ENCODE assay signal across 22 mouse cellular contexts in the genomic region with DNA sequence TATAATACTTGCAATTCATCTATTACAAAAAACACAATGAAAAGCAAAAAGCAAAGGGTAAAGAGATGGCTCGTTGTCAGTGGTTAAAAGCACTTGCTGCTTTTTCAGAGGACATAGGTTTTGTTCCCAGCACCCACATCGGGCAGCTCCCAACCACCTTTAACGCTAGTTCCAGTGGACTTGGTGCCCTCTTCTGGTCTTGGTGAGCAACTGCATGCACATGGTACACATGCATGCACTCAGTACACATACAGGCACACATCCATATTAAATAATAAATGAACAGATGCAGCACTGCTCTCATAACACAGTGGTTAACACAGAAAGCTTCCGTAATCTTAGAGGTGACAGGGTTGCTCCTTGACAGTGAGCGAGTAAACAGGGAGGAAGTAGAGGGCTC. TPM values are rescaled to one million over a fixed set of nuclear protein-coding genes. Genes with fewer than 3 reads are reported as not detected.
DNase-seq lines count a peak whose midpoint lies in the region; ATAC-seq and TF ChIP-seq lines count a peak whose summit lies in the region.
"Had no signal": no experiment of that assay in that cellular context is flagged by ENCODE, and none has a peak within 500 bp of the region (broad histone marks: within the 10 kb centered on the region; RNA-seq: fewer than 3 reads in every experiment).

No protein-coding gene starts in this region.

- no peak for ATAC-seq in hindbrain, postnatal 0 days
- ATAC-seq in hindbrain, embryonic 11.5 days (ENCODE audit: low FRiP score), result no peak
- ATAC-seq in lung, embryonic 14.5 days (ENCODE audit: insufficient read depth), result no peak
- ATAC-seq: midbrain, embryonic 13.5 days had no signal

- H3K4me3 ChIP-seq in hindbrain, postnatal 0 days (ENCODE audit: low read length), result no peak overlapping the region
- H3K4me3 ChIP-seq in hindbrain, embryonic 11.5 days (ENCODE audit: low read depth, low read length), result no peak overlapping the region
- H3K4me3 ChIP-seq in lung, embryonic 14.5 days (ENCODE audit: low read depth, low read length), result no peak overlapping the region
- H3K4me3 ChIP-seq in E14TG2a.4 (replicated peaks; ENCODE audit: low read length), result no peak overlapping the region
- H3K4me3 ChIP-seq in gastrocnemius, adult 2 months, result no peak overlapping the region
- H3K4me3 ChIP-seq: forebrain, embryonic 10.5 days; heart, embryonic 15.5 days; limb, embryonic 12.5 days; liver, embryonic 13.5 days; midbrain, embryonic 13.5 days; neural tube, embryonic 13.5 days had no signal

- intact Hi-C loops in gastrocnemius, adult 2 months (cut with DNase I), result no loop called here

- H3K27ac ChIP-seq in hindbrain, postnatal 0 days, result no peak overlapping the region
- H3K27ac ChIP-seq in hindbrain, embryonic 11.5 days (ENCODE audit: low read depth, low read length), result no peak overlapping the region
- no peak overlapping the region for H3K27ac ChIP-seq in lung, embryonic 14.5 days (ENCODE audit: low read depth)
- H3K27ac ChIP-seq in gastrocnemius, adult 2 months, result no peak overlapping the region
- H3K27ac ChIP-seq: forebrain, embryonic 10.5 days; heart, embryonic 15.5 days; kidney, postnatal 0 days; limb, embryonic 12.5 days; liver, embryonic 13.5 days; midbrain, embryonic 13.5 days; neural tube, embryonic 13.5 days had no signal

- no peak overlapping the region for H3K9ac ChIP-seq in hindbrain, postnatal 0 days (replicated peaks; ENCODE audit: low read length)
- H3K9ac ChIP-seq in hindbrain, embryonic 11.5 days (ENCODE audit: low read depth, low read length), result no peak overlapping the region
- H3K9ac ChIP-seq in lung, embryonic 14.5 days, result no peak overlapping the region
- H3K9ac ChIP-seq: heart, embryonic 15.5 days; limb, embryonic 12.5 days; liver, embryonic 13.5 days; midbrain, embryonic 13.5 days; neural tube, embryonic 13.5 days had no signal

- H3K9me3 ChIP-seq in hindbrain, postnatal 0 days (ENCODE audit: low read length), result no peaks in the 10 kb centered on the region
- peaks cover 2% of the 10 kb centered on the region; the same call in 1 of the 2 replicates for H3K9me3 ChIP-seq in hindbrain, embryonic 11.5 days (ENCODE audit: control insufficient read depth, low read length)
- H3K9me3 ChIP-seq in lung, embryonic 14.5 days (ENCODE audit: low read depth, low read length), result 0 out of 2 replicates have a peak, but pooled peaks cover 6% of the 10 kb centered on the region
- H3K9me3 ChIP-seq in E14TG2a.4 (ENCODE audit: low read length), result peaks cover 4% of the 10 kb centered on the region; the same call in 1 of the 2 replicates
- H3K9me3 ChIP-seq: heart, embryonic 15.5 days; liver, embryonic 13.5 days; midbrain, embryonic 13.5 days had no signal

- peaks cover 4% of the 10 kb centered on the region; the same call in 1 of the 2 replicates for H3K4me1 ChIP-seq in hindbrain, postnatal 0 days (ENCODE audit: insufficient read depth, low read length)
- no peaks in the 10 kb centered on the region for H3K4me1 ChIP-seq in hindbrain, embryonic 11.5 days (replicated peaks; ENCODE audit: control insufficient read depth, insufficient read depth, low read length)
- no peaks in the 10 kb centered on the region for H3K4me1 ChIP-seq in lung, embryonic 14.5 days (ENCODE audit: insufficient read depth)
- H3K4me1 ChIP-seq in E14TG2a.4 (replicated peaks; ENCODE audit: low read depth, low read length), result peaks cover 16% of the 10 kb centered on the region
- H3K4me1 ChIP-seq: heart, embryonic 15.5 days; liver, embryonic 13.5 days had no signal

- H3K36me3 ChIP-seq in hindbrain, postnatal 0 days (ENCODE audit: insufficient read depth, low read length), result no peaks in the 10 kb centered on the region
- H3K36me3 ChIP-seq in hindbrain, embryonic 11.5 days (ENCODE audit: control insufficient read depth, insufficient read depth, low read length), result no peaks in the 10 kb centered on the region
- no peaks in the 10 kb centered on the region for H3K36me3 ChIP-seq in lung, embryonic 14.5 days (ENCODE audit: insufficient read depth)
- H3K36me3 ChIP-seq in E14TG2a.4 (ENCODE audit: insufficient read depth, low read length), result no peaks in the 10 kb centered on the region
- H3K36me3 ChIP-seq: forebrain, embryonic 10.5 days; heart, embryonic 15.5 days; limb, embryonic 12.5 days; liver, embryonic 13.5 days; midbrain, embryonic 13.5 days; neural tube, embryonic 13.5 days had no signal

- TF ChIP-seq CTCF in hindbrain, postnatal 0 days (IDR thresholded peaks at IDR 0.05; ENCODE audit: low read depth), result peak; percentile 37
- peak; percentile 37 for TF ChIP-seq CTCF in lung, embryonic 14.5 days (IDR thresholded peaks at IDR 0.05; ENCODE audit: low read depth)
- peak; percentile 61 for TF ChIP-seq CTCF in E14TG2a.4 (conservative IDR thresholded peaks at IDR 0.05; ENCODE audit: low read length)
- TF ChIP-seq CTCF in gastrocnemius, adult 2 months (IDR thresholded peaks at IDR 0.05), result no peak

- DNase-seq in hindbrain, postnatal 0 days (ENCODE audit: low spot score), result no peak
- no peak for DNase-seq in hindbrain, embryonic 11.5 days (ENCODE audit: low spot score)
- DNase-seq in lung, embryonic 14.5 days, result no peak
- DNase-seq in lung, postnatal 36 days, result no peak
- DNase-seq in R1 (ENCODE audit: low read depth, low spot score), result peak; percentile 75
- DNase-seq in gastrocnemius, adult 2 months, result no peak
- DNase-seq in retina, embryonic 14.5 days (ENCODE audit: low spot score), result no peak
- DNase-seq: adrenal gland, postnatal 36 days; cerebellum, adult 11-12 months; cerebellum, postnatal 14 days; heart, postnatal 4 days; kidney, adult 18-20 months; liver, embryonic 13.5 days; thymus, adult 18-20 months; thymus, postnatal 36 days had no signal

- H3K4me2 ChIP-seq in hindbrain, postnatal 0 days (ENCODE audit: low read depth, low read length), result no peak overlapping the region
- H3K4me2 ChIP-seq in hindbrain, embryonic 11.5 days (replicated peaks; ENCODE audit: low read depth, low read length), result no peak overlapping the region
- H3K4me2 ChIP-seq in lung, embryonic 14.5 days, result no peak overlapping the region
- H3K4me2 ChIP-seq: heart, embryonic 15.5 days; limb, embryonic 12.5 days; liver, embryonic 13.5 days; midbrain, embryonic 13.5 days; neural tube, embryonic 13.5 days had no signal

- 94% methylated on average over 5 of the region's 5 CpGs for WGBS in hindbrain, postnatal 0 days
- WGBS in hindbrain, embryonic 11.5 days, result 92% methylated on average over 5 of the region's 5 CpGs
- WGBS in lung, embryonic 14.5 days, result 93% methylated on average over 5 of the region's 5 CpGs

- H3K27me3 ChIP-seq in hindbrain, postnatal 0 days (ENCODE audit: insufficient read depth, low read length), result no peaks in the 10 kb centered on the region
- no peaks in the 10 kb centered on the region for H3K27me3 ChIP-seq in hindbrain, embryonic 11.5 days (ENCODE audit: control insufficient read depth, insufficient read depth, low read length)
- no peaks in the 10 kb centered on the region for H3K27me3 ChIP-seq in lung, embryonic 14.5 days (ENCODE audit: insufficient read depth, low read length)
- no peaks in the 10 kb centered on the region for H3K27me3 ChIP-seq in E14TG2a.4 (ENCODE audit: insufficient read depth, low read length)
- H3K27me3 ChIP-seq: heart, embryonic 15.5 days; limb, embryonic 12.5 days; liver, embryonic 13.5 days; midbrain, embryonic 13.5 days; neural tube, embryonic 13.5 days had no signal

RNA-seq across cellular contexts. Expression of gene Zfr, which starts 20.3 kb away (rescaled TPM):
- 266 and 281 TPM in 2 replicates for total RNA-seq in hindbrain, postnatal 0 days (2014; rRNA removed)
- 196 and 219 TPM in 2 replicates for polyA plus RNA-seq in hindbrain, postnatal 0 days (2015; fragmentation: Nextera tagmentation; extraction: Ambion mirVana)
- polyA plus RNA-seq in hindbrain, embryonic 11.5 days (2014; fragmentation: Nextera tagmentation; extraction: Ambion mirVana), result 142 and 165 TPM in 2 replicates
- polyA plus RNA-seq in lung, embryonic 14.5 days (2014; fragmentation: Nextera tagmentation; extraction: Ambion mirVana), result 148 and 158 TPM in 2 replicates
- 10 to 100 TPM; 68.3 to 69.8 TPM for total RNA-seq in gastrocnemius, adult 2 months (2021)
